Mouse (Mus musculus) gastrocnemius, adult 18-20 months (tissue): ENCODE data around the gene Arrdc3. TPM values are rescaled to one million over a fixed set of nuclear protein-coding genes. Genes with fewer than 3 reads are reported as not detected.
A peak's percentile ranks its signal among the peaks of the same experiment; 100 is the strongest.
"Not testable (repeated sequence)": the region's sequence is repeated elsewhere in the genome, so short reads cannot be mapped to it uniquely, and the experiment has no call there.

ENCODE experiments used
- DNase-seq: peaks from one replicate; pipeline ENCODE4 v3.0.0; 2021; ENCODE audit warnings: low spot score
- long read RNA-seq, 2 experiments: library from polyadenylated mRNA; stranded (forward); transcript quantifications; one replicate each; pipeline ENCODE4 v2.0.0; 2021
- total RNA-seq, 2 experiments: library from RNA; stranded (reverse); gene quantifications; 2 replicates each; pipeline ENCODE4 v1.2.3; 2021

Arrdc3 gene
- total RNA-seq = 100 to 1,000 TPM in 1 of 2 experiments, 10 to 100 TPM in 1; 38.6 to 147 TPM
- long read RNA-seq, experiment 1, full-length matches to known transcripts = 129 of 141 reads
- long read RNA-seq, experiment 1, partial matches to known transcripts = 2 of 141 reads
- long read RNA-seq, experiment 1, other reads (novel, unspliced or antisense) = 10 of 141 reads
- long read RNA-seq, experiment 2, full-length matches to known transcripts = 100 of 110 reads
- long read RNA-seq, experiment 2, partial matches to known transcripts = 8 of 110 reads
- long read RNA-seq, experiment 2, other reads (novel, unspliced or antisense) = 2 of 110 reads

DNA sequence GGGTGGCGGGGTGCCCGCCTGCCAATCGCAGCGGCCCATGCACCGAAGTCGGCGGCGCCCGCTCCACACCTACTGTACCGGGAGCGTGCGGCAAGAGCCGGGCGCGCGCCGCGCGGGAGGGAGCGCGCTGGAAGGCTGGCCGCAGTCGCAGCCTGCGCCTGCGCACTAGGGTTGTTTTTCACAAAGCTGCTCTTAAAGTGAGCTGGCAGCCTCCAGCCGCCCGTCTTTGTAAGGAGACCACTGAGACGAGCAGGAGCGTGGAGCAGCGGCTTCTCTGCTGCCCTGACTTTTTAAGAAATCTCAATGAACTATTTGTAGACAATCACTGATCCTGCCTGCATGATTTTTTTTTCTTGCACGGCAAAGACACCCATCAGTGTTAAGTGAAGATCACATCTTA is at the start of gene Arrdc3:
Gene Arrdc3, plus strand, starts transcription at position 195 of the 400 bp plus-strand sequence.
- DNase-seq = peak; percentile 97

DNA sequence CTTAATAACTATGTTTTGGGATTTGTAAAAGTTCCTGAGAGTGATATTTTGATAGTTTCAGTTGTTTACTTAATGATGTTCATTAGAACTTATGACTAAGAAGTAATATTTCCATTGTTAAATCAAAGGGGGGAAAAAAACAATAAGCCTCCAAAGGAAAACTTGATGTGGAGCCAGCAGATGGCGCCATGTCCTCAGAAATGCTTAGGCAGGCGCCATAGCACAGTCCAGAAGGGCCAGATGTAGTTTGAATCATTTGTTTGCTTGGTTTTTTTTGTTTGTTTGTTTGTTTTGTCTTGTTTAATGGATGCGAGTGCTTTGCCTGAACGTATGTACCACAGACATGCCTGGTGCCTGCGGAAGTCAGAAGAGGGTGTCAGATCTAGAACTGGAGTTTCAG is 21.0 kb upstream of the Arrdc3 start:
- peak; percentile 67 for DNase-seq

DNA sequence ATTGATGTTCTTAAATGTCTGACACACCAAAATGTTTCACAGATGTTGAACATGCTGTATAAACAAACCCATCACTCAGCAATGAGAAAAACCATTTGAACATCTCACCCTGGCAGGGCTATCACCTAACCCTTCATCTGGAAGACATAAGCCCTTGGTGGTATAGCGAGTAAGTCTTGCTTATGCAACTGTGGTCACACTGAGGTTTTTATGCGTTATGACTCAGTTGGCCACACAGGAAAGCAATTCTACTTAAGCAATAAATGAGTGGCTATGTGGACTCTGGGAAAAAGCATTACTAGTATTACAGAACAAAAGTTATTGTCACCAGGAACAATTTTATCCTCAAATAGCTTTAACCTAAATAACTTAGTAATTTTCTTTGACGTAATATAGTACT is 19.0 kb upstream of the Arrdc3 start:
- DNase-seq = no peak

- DNase-seq = no peak
Observed at GRCm38 (mm10) chr13:80875126-80875525, 8.1 kb upstream of the Arrdc3 start.

DNA sequence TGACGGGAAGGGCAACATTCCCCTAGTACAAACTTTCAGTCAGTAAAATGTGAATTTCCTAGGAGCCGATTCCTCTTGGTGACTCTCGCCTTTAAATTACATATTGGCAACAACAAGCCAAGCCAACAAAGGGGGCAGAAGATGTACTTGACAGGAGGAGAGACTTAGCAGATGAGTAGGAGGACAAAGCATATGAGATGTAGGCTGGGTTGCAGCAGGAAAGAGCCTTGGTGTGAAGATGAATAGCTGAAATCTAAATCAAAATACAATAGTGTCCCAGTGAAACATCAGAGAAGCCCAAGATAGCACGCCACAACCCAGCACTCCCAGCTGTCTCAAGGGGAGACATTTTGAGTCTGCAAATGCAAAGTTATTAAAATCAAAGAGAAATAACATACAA is 2.4 kb upstream of the Arrdc3 start:
- no peak for DNase-seq

- DNase-seq = peak; percentile 80
Observed at GRCm38 (mm10) chr13:80881722-80882500, 1.3 kb upstream of the Arrdc3 start.

GRCm38 (mm10) chr13:80882716-80883135 is 458 bp upstream of the Arrdc3 start:
- DNase-seq = no peak

- DNase-seq = no peak
Observed at GRCm38 (mm10) chr13:80883649-80884376, 629 bp downstream of the Arrdc3 start.

- DNase-seq = peak; percentile 63
Observed at GRCm38 (mm10) chr13:80884377-80884983, 1.3 kb downstream of the Arrdc3 start.

- DNase-seq = peak; percentile 92
Observed at GRCm38 (mm10) chr13:80885103-80885833, 2.1 kb downstream of the Arrdc3 start.

DNA sequence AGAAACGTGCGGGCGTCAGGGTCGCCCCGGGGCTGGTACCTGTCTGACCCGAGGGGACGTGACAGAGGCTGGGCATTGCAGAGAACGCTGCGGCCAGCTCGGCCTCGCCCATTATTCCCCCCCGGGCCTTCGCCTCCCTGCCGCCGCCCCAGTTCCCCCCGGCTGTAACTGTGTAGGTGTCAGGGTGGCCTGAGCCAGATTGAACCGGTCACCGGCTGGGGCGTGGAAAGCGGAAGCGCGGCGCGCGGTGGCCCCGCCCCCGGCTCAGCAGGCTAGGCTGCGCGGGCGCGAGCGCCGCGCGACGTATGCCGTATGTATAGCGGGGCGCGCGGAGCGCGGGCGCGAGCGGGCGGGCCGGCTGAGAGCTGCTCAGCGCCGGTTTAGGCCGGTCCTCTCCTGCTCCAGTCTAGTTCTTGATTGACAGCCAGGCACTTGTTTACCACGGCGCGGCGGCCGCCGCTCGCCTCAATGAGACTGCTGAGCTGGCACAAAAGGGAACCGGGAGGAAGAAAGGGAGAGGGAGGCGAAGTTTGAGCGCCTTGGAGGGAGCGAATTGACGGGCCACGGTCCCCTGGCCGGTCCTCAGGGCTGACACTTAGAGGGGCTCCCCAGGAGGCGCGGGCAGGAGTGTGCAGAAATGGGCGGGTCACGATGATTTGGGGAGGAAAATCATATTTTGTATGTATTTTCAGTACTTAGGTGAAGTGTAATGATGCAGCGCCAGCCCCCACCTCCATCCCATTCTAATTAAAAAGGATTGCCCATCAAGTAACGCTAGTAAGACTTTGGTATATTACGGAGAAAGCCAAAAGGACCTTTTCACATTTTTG is 2.9 kb downstream of the Arrdc3 start:
- peak; percentile 85 for DNase-seq

GRCm38 (mm10) chr13:80886664-80887210 is 3.6 kb downstream of the Arrdc3 start:
- DNase-seq = no peak

GRCm38 (mm10) chr13:80887842-80888241 is 4.7 kb downstream of the Arrdc3 start:
- no peak for DNase-seq

DNA sequence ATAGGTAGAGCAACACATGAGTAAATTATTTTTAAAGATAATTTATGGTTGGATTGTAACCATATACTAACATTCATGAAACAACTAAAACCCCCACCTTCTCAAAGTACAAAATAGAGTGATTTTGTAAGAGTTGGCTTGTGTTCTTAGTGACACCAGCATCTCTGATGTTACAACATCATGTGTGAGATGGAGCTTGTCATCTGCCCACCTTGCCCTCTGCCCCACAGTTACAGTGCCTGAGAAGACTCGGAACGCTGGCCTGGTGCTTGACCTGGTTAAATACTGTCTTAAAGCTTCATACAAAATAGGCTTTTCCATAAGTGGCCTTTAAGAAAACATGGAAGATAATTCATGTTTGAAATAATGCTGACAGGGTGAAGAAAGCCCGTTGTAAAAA is 11.7 kb downstream of the Arrdc3 start:
- not testable (repeated sequence) for DNase-seq

GRCm38 (mm10) chr13:80897411-80897810 is 14.2 kb downstream of the Arrdc3 start:
- no peak for DNase-seq

GRCm38 (mm10) chr13:80898095-80898494 is 14.9 kb downstream of the Arrdc3 start:
- no peak for DNase-seq

DNA sequence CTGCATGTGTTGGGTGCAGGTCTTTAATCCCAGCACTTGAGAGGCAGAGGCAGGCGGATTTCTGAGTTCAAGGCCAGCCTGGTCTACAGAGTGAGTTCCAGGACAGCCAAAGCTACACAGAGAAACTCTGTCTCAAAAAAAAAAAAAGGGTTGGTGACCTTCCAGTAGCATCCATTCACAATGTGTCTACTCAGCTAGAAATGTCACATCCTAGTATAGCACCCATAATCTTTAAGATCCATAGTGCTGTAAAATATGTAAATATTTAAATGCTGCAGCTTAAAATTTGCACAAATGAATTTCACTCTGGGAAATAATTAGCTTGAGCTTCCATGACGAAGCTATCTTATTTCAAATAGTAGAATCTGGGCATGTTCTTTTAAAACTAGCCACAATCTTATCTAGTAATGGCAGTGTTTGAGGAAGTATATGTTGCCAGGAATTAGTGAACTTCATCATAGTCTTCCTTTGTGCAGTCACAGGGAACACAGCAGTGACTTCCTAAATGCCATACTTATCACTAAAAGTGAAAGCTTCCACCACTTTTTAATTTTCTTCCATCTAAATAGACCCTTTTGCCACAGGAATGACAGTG is 16.3 kb downstream of the Arrdc3 start:
- DNase-seq = no peak

GRCm38 (mm10) chr13:80901432-80901831 is 18.2 kb downstream of the Arrdc3 start:
- DNase-seq = peak; percentile 61

GRCm38 (mm10) chr13:80902796-80903195 is 19.6 kb downstream of the Arrdc3 start:
- no peak for DNase-seq
